Mouse (Mus musculus) frontal cortex, adult 2 months (tissue): ENCODE results near the gene Map4k4. TPM values are rescaled to one million over a fixed set of nuclear protein-coding genes. Genes with fewer than 3 reads are reported as not detected.

Experiments used
- DNase-seq, 2 experiments: peaks; one replicate each; pipeline ENCODE4 v3.0.0; 2022; ENCODE audit warnings: low spot score in 1 of 2; ENCODE audit errors: extremely low spot score in 1 of 2
- polyA plus RNA-seq: library from polyadenylated mRNA; depleted of rRNA; stranded (reverse); fragments of >200 nt; gene quantifications from 2 replicates; pipeline ENCODE4 v1.2.3, GENCODE M21; 2012; rRNA removed

Map4k4 gene
- polyA plus RNA-seq: 133 TPM in 2 replicates

DNA sequence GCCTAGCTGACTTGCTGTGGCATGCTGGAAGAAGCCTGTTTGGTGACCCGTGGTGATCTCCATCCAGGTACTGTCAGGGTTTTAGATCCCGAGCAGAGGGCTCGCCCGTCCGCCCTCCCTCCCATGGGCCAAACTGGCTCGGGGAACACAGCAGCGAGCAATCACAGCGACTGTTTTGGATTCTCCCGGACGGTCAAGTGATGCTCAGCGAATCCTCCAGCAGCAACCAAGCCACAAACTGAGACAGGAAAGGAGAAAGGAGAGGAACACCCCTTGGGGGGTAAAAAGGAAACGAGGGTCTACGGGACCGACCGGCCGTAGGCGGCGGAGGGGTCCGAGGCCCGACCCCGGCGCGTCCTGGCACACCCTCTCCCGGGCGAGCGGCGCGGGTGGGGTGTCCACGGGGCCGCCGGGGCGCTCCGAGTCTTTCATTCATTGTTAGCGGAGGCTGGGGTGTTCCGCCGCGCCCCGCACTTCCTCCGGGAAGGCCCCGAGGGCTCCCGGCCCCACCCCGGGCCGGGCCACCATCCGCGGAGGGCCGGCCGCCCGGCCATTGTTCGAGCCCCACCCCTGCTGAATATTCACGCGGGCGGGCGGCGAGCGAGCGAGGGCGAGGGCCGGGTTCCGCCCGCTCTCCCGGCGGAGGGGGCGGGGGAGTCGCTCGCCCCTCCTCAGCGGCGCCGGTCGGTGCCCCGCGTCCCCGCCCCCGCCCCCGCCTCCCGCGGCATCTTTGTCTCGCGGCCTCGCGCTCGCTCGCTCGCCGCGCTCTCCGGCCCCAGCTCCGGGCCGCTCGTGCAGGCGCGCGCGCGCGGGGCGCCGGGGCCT, at the start of gene Map4k4:
Gene Map4k4 (plus strand): TSS at position 733 of the 825 bp plus-strand sequence.
- DNase-seq: peak in 1 of 2 experiments; percentile 57

DNA sequence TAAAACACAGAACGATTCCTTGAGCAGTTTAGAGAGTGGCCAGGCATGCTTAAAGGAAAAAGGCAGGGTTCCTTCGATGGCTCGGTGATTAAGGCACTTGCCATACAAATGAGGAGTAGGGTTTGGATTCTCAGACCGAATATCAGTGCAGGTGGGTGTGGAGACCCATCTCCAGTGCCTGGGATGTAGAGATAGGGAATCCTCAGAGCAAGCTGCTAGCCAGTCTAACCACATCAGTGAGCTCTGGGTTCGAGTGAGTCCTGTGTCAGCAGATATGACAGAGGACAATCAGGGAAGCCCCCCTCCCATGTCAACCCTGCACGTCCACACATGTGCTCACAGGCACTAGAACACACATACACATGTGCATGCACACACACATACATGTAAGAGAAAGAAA, 44.8 kb upstream of the Map4k4 start:
- no peak for DNase-seq

DNA sequence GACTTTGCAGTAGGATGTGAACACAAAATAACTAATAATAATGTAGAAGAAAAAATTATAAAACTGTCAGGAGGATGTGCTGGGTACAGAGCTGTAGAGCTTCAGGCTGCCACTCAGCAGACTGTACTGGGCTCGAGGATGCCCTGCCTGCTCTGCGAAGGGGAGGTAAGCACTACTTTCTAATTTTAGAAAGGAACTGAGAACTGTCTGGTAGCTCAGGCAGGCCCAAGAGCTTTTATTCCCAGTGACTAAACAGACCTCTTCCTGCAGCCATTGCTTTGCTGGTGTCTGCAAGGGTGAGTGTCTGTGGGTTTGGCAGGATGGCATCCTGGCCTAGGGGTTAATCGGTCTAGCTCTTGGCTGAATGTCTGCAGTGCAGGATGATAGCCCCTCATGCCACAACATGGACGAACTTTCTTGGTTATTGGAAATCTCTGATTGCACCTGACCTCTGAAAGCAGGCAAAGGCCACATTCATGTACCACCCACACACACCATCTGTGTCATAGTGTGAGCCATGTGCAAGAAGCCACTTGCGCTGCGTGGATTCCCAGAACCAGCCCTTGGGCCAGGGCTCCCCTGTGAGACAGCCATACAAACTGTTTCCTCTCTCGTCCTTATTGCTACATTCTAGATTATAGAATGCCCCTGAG, 43.8 kb upstream of the Map4k4 start:
- no peak for DNase-seq

DNA sequence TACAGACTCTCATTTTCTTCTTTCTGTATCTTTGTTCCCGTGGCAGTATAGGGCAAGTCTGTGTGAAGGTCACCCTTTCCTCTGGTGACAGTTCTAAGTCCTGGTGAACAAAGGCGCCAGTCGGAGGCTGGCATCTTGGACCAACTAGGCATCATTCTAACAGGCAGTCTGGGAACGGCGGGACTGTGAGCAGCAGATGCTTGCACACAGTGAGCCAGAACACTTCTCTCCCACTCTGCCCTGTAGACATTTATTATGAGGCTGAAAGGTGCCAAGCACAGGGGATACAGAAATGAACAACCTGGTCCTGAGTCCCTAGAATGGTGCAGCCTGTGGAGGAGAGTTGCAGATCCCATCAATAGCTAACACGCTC, 43.3 kb upstream of the Map4k4 start:
- no peak for DNase-seq

DNA sequence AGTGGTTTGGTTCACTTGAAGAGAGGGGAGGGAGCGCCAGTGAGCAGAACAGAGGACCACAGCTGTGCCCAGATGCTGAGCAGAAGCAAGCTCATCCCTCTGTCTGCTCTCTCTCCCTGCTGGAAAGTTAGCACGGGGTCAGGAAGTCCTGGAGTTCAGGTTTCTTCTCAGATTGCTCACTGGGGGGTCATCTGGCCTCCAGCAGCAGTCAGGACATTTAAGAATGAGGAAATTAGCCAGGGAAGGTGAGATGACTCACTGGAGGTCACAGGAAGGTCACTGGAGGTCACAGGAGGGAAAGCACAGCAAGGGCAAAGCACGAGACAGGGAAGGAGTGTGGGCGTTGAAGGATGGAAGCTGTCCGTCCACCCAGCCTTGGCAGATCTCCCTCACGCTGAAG, 41.5 kb upstream of the Map4k4 start:
- no peak for DNase-seq

DNA sequence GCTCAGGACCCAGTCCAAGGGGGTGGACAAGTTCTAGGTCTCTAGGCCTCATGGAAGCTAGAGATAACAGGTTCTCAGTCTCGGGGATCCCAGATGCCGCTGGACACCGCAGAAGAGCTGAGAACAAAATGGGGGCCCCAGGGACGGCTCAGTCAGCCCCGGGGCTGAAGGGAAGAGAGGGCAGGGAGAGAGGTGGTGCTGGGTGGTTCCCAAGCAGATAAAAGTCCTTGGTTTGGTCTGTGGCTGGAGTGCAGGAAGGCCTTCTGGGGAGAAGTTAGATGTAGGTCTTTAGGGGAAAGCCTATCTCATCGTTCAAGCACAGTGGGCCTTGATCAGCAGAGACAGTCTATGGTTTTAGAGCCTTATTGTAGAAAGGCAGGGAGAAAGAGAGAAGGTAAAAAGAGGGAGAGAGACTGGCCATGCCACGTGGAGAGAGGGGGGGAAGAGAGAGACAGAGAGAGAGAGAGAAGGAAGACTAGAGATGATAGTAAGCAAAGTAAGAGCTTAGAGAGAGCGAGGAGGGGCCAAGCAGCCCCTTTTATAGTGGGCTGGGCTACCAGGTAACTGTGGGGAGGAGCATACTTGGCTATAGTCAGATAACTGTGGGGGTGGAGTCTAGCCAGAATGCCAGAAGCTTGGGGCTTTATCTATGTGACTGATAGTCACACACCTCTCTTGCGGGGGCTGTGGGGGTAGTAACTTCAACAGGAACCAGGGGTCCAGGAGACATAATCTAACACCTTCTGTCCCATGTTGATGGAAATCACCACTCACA, 34.2 kb upstream of the Map4k4 start:
- DNase-seq: no peak

DNA sequence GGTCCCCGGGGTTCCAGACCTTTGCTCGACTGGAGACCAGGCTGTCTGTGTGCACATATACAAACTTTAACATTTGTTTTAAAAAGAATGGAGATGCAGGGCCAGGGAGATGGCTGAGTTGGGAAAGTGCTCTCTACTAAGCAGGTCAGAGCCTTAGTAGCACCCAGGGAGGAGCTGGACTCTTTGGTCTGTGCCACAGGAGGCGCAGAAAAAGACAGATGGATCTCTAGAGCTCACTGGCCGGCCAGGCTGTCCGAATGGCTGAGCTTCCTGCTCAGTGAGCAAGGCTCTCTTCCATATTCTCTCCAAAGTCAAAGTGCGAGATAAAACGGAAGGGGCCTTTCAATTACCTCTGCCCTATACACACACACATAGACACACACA, 33.6 kb upstream of the Map4k4 start:
- DNase-seq: no peak

DNA sequence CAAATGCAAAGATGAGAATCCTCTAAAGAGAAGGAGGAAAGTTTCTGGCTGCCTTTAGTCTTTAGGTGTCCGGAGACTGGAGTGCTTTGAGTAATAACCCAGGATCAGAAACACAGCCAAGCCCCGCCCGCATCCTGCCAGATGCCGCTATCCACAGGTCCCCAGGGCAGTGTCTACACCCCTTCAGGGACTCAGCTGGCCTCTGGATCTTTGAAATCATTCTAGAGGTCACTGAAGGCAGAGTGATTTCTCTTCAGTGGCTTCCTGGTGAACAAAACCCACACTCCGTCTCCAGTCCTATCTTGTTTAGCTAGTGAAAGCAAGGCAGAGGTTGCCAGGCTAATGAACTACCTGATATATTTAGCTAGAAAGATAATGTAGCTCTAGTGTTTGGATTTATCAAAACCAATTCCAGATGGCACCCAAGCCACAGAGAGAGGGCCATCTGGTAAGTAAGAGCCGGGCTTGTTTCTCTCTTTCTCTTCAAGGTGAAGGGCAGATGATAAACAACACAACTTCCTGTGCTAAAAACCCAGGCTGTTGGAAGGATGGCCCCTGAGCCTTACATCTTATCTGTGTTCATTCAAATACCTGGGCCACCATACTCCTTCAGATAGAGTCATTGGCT, 32.6 kb upstream of the Map4k4 start:
- no peak for DNase-seq

DNA sequence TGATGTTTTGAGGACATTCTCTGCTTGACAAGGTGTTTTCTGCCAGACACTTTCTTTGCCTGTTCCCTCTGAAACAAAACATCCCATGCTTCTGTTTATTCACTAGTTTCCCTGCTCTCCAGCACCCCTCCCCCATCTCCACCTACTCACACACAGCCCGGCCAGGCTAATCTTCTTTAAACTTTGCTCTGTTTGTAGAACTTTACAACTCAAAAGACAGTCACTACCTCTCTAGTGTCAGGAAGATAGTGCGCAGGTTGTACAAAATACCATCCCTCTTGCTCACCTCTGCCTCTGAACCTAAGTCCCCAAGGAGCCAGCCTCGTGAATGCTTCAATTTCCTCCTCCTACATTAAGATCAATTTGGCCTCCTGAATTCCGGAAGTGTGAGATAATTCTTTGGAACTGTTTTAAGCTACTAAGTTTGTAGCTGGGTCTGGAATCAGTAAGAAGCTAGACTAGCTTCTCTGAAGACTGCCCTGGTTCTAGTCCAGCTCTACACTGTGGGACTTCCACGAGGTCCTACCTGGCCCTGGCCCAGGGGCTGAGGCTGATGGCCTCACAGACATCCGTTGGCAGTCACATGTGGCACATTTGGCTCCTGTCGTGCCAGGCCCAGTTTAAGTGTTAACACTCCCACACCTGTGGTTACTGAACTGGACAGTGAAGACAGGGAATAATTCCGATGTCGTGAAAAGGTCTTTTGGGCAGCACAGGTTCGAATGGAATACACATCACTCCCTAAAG, 31.7 kb upstream of the Map4k4 start:
- DNase-seq: no peak

DNA sequence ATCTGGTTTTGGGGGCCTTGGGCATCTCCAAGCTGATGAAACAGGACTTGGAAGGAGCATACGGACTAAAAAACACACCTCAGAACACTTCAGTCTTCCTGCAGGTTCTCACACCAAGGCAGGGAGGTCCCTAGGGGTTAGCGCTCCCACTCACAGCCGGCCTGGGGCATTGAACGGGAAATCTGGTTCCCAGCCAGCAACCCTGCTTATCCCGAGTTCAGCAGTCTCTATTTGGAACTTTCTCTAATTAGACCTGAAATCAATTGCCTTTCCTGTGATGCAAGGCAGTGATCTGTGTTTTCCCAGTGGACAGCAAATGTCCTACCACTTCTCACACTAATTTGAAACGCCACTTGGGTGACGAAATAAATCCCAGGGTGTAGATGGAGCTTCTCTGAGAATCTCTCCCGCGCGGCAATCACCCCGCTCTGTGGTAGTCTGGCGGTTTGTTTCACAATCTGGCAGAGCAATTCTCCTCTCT, 31.0 kb upstream of the Map4k4 start:
- peak in 1 of 2 experiments; percentile 8 for DNase-seq

DNA sequence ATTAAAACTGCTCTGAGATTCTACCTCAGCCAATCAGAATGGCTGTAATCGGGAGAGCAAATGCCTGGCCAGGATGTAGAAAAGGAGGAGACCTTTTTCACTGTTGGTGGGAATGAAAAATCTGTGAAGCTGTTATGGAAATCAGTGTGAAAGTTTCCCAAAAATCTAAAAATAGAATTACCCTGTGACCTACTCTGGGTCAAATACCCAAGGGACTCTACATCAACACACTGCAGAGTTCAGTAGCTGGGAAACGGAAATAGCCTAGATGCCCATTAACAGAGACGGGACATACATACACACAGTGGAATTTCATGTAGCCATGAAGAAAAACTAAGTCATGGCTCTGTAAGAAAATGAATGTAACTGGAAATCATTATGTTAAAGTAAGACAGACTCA, 22.7 kb upstream of the Map4k4 start:
- DNase-seq: no peak

DNA sequence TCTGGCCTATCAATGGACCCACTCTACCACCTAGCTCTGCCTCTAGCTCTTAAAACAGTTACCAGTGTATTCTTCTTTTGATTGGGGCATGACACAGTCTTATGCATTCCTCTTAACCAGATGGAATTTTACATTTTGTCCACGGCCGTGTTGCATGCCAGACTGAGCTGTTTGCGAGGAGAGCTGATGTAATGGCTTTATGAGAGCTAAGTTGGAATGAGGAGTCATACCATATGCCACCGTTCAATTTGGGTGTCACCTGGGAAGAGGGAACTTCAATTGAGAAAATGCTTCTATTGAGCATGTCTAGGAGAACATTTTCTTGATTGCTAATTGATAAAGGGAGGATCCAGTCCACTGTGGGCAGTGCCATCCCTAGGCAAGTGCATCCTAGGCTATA, 18.2 kb upstream of the Map4k4 start:
- DNase-seq: no peak

DNA sequence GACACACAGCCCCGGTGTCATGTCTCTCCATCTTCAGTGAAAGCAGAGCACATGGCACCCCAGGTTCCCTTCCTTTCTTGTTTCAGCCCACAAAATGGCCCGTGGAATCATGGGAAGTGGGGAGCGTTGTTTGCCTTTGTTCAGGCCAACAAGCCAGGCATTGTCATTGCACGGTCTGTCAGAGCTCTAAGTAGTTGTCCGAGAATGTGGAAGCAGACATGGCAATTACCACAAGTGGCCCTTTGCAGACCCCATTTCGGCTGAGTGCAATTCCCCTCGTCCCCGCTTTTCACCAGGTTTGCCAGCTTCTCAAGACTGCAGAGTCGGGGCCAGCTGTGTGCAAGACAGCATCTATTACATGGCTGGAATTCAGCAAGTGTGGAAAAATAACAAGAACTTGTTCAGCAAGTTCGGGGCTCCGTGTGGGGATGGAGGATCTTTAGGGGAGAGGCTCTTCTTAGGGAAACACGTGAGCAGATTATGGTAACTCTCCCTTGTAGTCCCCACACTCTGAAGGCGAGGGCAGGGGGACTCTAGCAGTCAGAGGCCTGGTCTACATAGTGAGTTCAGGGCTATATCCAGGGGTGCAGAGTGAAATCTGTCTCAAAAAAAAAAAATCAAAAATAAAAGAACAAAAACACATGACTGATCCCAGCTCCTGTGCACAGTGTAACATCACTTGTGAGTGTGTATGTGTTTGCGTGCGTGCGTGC, 15.8 kb upstream of the Map4k4 start:
- DNase-seq: no peak

DNA sequence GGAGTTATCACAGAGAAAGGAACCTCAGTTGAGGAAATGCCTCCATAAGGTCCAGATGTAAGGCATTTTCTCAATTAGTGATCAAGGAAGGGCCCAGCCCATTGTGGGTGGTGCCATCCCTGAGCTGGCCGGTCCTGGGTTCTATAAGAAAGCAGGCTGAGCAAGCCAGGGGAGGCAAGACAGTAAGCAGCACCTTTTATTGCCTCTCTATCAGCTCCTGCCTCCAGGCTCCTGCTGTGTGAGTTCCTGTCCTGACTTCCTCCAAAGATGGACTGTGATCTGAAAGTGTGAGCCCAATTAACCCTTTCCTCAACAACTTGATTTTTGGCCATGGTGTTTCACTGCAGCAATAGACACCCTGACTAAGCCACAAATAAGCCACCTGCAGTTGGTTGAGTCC, 12.7 kb upstream of the Map4k4 start:
- DNase-seq: no peak

DNA sequence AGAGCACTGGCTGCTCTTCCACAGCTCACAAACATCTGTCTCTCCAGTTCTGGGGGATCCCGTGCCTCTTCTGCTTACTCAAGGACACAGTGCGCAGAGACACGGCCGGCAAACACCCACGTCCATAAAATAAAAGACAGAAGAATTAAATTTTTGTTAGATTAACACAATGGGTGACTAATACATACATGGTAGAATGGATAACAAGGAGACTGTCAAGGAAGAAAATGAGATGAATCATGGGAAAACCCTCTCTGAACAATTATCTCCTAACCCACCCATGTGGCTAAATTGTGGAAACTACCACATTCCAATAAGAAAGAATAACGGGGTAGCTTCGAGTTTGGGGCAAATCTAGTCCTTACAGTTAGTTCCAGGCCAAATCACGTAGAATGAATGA, 11.3 kb upstream of the Map4k4 start:
- no peak for DNase-seq

DNA sequence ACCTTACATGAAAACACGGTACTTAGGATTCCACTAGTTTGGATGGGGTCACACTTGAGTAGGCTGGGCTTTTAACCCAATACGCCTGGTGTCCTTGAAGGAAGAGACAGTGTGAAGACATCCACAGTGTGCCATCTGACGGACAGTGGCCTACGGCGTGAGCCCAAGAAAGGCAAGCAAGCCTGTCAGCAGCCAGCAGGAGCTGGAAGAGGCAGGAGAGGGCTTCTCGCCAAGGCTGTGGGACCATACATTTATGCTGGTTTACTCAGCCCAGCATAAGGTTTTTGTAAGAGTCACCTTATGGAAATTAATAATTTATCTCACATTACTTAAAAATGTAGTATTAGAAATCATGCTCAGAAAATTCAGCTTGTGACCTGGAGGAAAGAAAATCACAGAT, 10.7 kb upstream of the Map4k4 start:
- DNase-seq: no peak

DNA sequence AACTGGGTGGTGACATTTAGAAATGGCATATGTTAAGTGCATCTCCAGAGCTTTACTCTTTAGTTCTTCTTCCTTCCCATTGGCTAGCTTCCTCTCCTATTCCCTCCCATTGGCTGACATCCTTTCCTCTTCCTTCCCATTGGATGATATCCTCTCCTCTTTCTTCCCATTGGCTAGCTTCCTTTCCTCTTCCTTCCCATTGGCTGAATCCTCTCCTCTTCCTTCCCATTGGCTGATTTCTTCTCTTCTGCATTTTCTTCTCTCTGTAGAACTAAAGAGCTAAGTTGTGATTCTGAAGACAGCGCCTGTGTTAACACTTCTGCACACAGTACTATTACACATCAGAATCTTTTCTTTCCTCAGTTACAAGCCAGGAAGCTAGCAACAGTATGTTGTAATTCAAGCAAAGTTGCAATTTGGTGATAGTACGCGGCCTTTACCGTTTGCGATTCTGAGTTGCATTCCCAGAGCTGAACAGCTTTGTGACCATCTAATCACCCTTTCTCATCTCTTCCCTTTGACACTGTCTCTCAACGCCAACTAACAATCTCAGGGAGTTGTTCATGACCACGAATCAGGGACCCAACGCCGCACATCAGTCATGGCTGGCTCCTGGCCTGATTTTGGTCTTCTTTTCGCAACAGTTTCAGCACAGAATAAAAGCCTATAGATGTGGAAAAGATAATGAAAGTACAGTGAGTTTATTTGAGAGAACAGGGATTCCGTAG, 7.4 kb upstream of the Map4k4 start:
- no peak for DNase-seq

DNA sequence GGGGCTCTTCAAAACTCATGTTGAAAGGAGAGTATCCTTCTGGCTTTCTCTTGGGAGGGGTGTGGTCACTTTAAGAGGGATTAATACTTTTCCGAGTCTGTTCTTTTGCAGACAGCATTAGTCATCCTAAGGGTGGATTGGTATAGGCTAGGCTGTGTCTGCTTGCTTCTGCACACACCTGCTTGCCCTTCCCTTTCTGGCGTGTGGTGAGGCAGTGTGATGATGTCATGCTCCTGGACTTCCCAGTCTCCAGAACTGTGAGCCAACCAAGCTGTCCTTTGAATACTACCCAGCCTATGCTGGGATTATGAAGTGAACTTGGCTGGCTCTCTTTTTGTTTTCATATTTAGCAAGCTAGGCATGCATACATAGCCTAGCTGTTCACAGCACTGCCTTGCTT, 5.6 kb upstream of the Map4k4 start:
- no peak for DNase-seq

DNA sequence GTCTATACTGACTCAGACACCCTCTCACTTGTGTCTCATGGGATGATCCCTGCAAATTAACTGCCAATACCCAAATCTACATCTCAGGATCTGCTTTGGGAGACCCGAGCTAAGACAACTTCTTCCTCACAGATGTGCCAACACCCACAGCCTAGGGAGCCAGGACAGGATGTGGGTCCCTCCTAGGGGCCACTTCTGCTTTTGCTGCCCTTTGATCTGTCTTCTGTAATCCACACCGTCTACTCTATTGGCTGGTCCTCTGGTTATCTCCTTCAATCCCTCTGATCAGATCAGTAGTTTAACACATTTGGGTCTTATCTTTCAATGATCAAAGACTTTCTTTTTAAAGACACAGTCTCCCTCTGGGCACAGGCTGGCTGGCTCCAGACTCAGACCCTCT, 5.2 kb upstream of the Map4k4 start:
- DNase-seq: no peak
